8 mouse cellular contexts compared by ENCODE assay signal in genomic region chr5:33033633-33034032, GRCm38 (mm10). TPM values are rescaled to one million over a fixed set of nuclear protein-coding genes. Genes with fewer than 3 reads are reported as not detected.
DNase-seq lines count a peak whose midpoint lies in the region; ATAC-seq and TF ChIP-seq lines count a peak whose summit lies in the region.
"Not testable (repeated sequence)": the region's sequence is repeated elsewhere in the genome, so short reads cannot be mapped to it uniquely, and the experiment has no call there.

No protein-coding gene starts in this region.

- H3K9me3 ChIP-seq in CH12.LX (replicated peaks; ENCODE audit: low read length); MEL (replicated peaks; ENCODE audit: insufficient read depth, low read length); intestine, postnatal 0 days (ENCODE audit: control insufficient read depth); liver, embryonic 12.5 days (replicated peaks); liver, embryonic 16.5 days (replicated peaks; ENCODE audit: control insufficient read depth, low read length); stomach, embryonic 15.5 days: not testable (repeated sequence)

- ATAC-seq in intestine, postnatal 0 days: peak; percentile 4; the same call in 1 of the 2 replicates
- 0 out of 2 replicates have a peak, but pooled peaks have one; percentile 29 for ATAC-seq in liver, embryonic 12.5 days
- ATAC-seq in liver, embryonic 16.5 days (ENCODE audit: low read depth): peak; percentile 30
- peak; percentile 1; the same call in 1 of the 2 replicates for ATAC-seq in stomach, embryonic 15.5 days (ENCODE audit: insufficient read depth, low FRiP score, low read depth)

- H3K79me2 ChIP-seq in CH12.LX (replicated peaks; ENCODE audit: control insufficient read depth, extremely low read depth, insufficient read depth, poor library complexity, severe bottlenecking); MEL (ENCODE audit: control insufficient read depth, insufficient read depth, low read length, poor library complexity): not testable (repeated sequence)

- 0 out of 4 replicates have a peak, but pooled peaks of 1 of the 2 experiments have one; percentile 0 for TF ChIP-seq CTCF in CH12.LX (conservative IDR thresholded peaks at IDR 0.05 in 1 of 2, IDR thresholded peaks at IDR 0.05 in 1 of 2; ENCODE audit: low read depth in 2 of 2, low read length in 2 of 2)
- TF ChIP-seq CTCF in MEL (IDR thresholded peaks at IDR 0.05 in 2 of 3, conservative IDR thresholded peaks at IDR 0.05 in 1 of 3; ENCODE audit: control insufficient read depth in 1 of 3, insufficient read depth in 1 of 3, low read depth in 2 of 3, low read length in 3 of 3, poor library complexity in 1 of 3, severe bottlenecking in 1 of 3); intestine, postnatal 0 days (IDR thresholded peaks at IDR 0.05; ENCODE audit: low read depth): not testable (repeated sequence)
- peak; percentile 27 for TF ChIP-seq CTCF in layer of hippocampus, adult 2 months (conservative IDR thresholded peaks at IDR 0.05)

- H3K4me1 ChIP-seq in CH12.LX (ENCODE audit: control insufficient read depth in 1 of 2, insufficient read depth in 2 of 2) (peaks cover 2 to 10% of the 10 kb centered on the region in 2 experiments), MEL (ENCODE audit: control insufficient read depth in 1 of 2, insufficient read depth in 2 of 2, low read length in 2 of 2) (peaks cover 5 to 31% of the 10 kb centered on the region in 2 experiments)
- H3K4me1 ChIP-seq in intestine, postnatal 0 days (replicated peaks; ENCODE audit: control insufficient read depth, insufficient read depth, low read length); stomach, embryonic 15.5 days: not testable (repeated sequence)
- peaks cover 42% of the 10 kb centered on the region for H3K4me1 ChIP-seq in liver, embryonic 12.5 days
- H3K4me1 ChIP-seq in liver, embryonic 16.5 days (ENCODE audit: control insufficient read depth, low read depth, low read length): peaks cover 28% of the 10 kb centered on the region

- 48% methylated on average over 8 of the region's 8 CpGs for WGBS in intestine, postnatal 0 days
- WGBS in liver, embryonic 12.5 days (ENCODE audit: insufficient replicate concordance): 45% methylated on average over 8 of the region's 8 CpGs
- WGBS in liver, embryonic 16.5 days (ENCODE audit: insufficient replicate concordance): 33% methylated on average over 8 of the region's 8 CpGs
- WGBS in stomach, embryonic 15.5 days: 36% methylated on average over 8 of the region's 8 CpGs

- H3K4me2 ChIP-seq in CH12.LX (ENCODE audit: insufficient read depth, low read depth, poor library complexity, severe bottlenecking); intestine, postnatal 0 days (replicated peaks; ENCODE audit: low read depth); liver, embryonic 16.5 days (ENCODE audit: low read depth, low read length); stomach, embryonic 15.5 days: not testable (repeated sequence)
- peak overlapping the region; percentile 40 for H3K4me2 ChIP-seq in liver, embryonic 12.5 days

- not testable (repeated sequence) for H3K9ac ChIP-seq in CH12.LX (ENCODE audit: insufficient read depth, low read depth); intestine, postnatal 0 days (ENCODE audit: low read depth, low read length); liver, embryonic 12.5 days; liver, embryonic 16.5 days (ENCODE audit: low read depth, low read length); stomach, embryonic 15.5 days
- H3K9ac ChIP-seq in MEL (ENCODE audit: control insufficient read depth, low read depth, low read length, poor library complexity, severe bottlenecking): peak overlapping the region; percentile 47

- dilution Hi-C loops in CH12.LX (cut with MboI; ENCODE audit: extremely low pct_ligation_motif_present, extremely low pct_unique_long_range_greater_than_20kb, low sequenced_read_pairs): not testable (repeated sequence)

- H3K27ac ChIP-seq in CH12.LX (ENCODE audit: insufficient read depth, low read depth); intestine, postnatal 0 days (ENCODE audit: low read depth, low read length); layer of hippocampus, adult 2 months; stomach, embryonic 15.5 days: not testable (repeated sequence)
- peak overlapping the region; percentile 33; the same call in 1 of the 2 replicates for H3K27ac ChIP-seq in MEL (ENCODE audit: control insufficient read depth, low read depth, low read length)
- H3K27ac ChIP-seq in liver, embryonic 12.5 days: peak overlapping the region; percentile 31; the same call in 1 of the 2 replicates
- peak overlapping the region; percentile 62 for H3K27ac ChIP-seq in liver, embryonic 16.5 days (ENCODE audit: low read length)

- not testable (repeated sequence) for H3K36me3 ChIP-seq in CH12.LX (replicated peaks in 1 of 2; ENCODE audit: control insufficient read depth in 1 of 2, insufficient read depth in 1 of 2, low read length in 1 of 2); intestine, postnatal 0 days (ENCODE audit: control insufficient read depth, insufficient read depth); liver, embryonic 16.5 days (ENCODE audit: control insufficient read depth, insufficient read depth); stomach, embryonic 15.5 days
- peaks cover 0 to 12% of the 10 kb centered on the region in 2 experiments; a peak in 2 of 4 replicates for H3K36me3 ChIP-seq in MEL (ENCODE audit: control insufficient read depth in 1 of 2, insufficient read depth in 2 of 2, low read length in 2 of 2)
- peaks cover 11% of the 10 kb centered on the region for H3K36me3 ChIP-seq in liver, embryonic 12.5 days

- not testable (repeated sequence) for H3K4me3 ChIP-seq in CH12.LX (replicated peaks in 1 of 3; ENCODE audit: low read depth in 2 of 3, low read length in 2 of 3, poor library complexity in 1 of 3); intestine, postnatal 0 days (ENCODE audit: low read depth, low read length); layer of hippocampus, adult 2 months; liver, embryonic 12.5 days; liver, embryonic 16.5 days (ENCODE audit: low read depth, low read length); stomach, embryonic 15.5 days (replicated peaks)
- H3K4me3 ChIP-seq in MEL (ENCODE audit: control insufficient read depth in 1 of 2, insufficient read depth in 1 of 2, low read depth in 2 of 2, low read length in 2 of 2): peak overlapping the region; percentile 41 to 63

- TF ChIP-seq RAD21 in CH12.LX (IDR thresholded peaks at IDR 0.05; ENCODE audit: low read depth, low read length); MEL (IDR thresholded peaks at IDR 0.05; ENCODE audit: low read depth, low read length): not testable (repeated sequence)

- not testable (repeated sequence) for TF ChIP-seq EP300 in CH12.LX (IDR thresholded peaks at IDR 0.05; ENCODE audit: low read length); MEL (IDR thresholded peaks at IDR 0.05; ENCODE audit: low read depth in 1 of 2, low read length in 2 of 2)

- not testable (repeated sequence) for H3K27me3 ChIP-seq in CH12.LX (replicated peaks); MEL (ENCODE audit: control insufficient read depth in 1 of 2, insufficient read depth in 2 of 2, low read length in 2 of 2); intestine, postnatal 0 days (replicated peaks; ENCODE audit: control insufficient read depth, insufficient read depth, low read length); liver, embryonic 12.5 days (replicated peaks); liver, embryonic 16.5 days (ENCODE audit: control insufficient read depth, insufficient read depth, low read depth, low read length); stomach, embryonic 15.5 days (replicated peaks)

- in situ Hi-C loops in CH12.LX (cut with MboI; ENCODE audit: low pct_ligation_motif_present, low pct_unique_long_range_greater_than_20kb, low sequenced_read_pairs): loop anchor here (25.0 kb wide), 1 partner anchor 446 kb away; no protein-coding TSS in a partner anchor

- not testable (repeated sequence) for TF ChIP-seq POLR2A in CH12.LX (IDR thresholded peaks at IDR 0.05; ENCODE audit: low read depth, low read length); MEL (IDR thresholded peaks at IDR 0.05; ENCODE audit: control insufficient read depth in 1 of 2, insufficient read depth in 1 of 2, low read depth in 1 of 2, low read length in 2 of 2, poor library complexity in 1 of 2)

- DNase-seq in CH12.LX (ENCODE audit: extremely low read depth); layer of hippocampus, adult 2 months (ENCODE audit: low spot score in 2 of 2): not testable (repeated sequence)
- peak; percentile 80 for DNase-seq in MEL (ENCODE audit: low read depth, low spot score)
- peak; percentile 50 for DNase-seq in heart, adult 11 months

TF ChIP-seq in CH12.LX, 34 proteins besides CTCF, POLR2A, EP300 and RAD21:
- peak; percentile 92 for TF ChIP-seq TBP (conservative IDR thresholded peaks at IDR 0.05; ENCODE audit: low read depth, low read length)

TF ChIP-seq in MEL, 35 proteins besides CTCF, POLR2A, EP300 and RAD21 (continues in another document):
- TF ChIP-seq TBP (IDR thresholded peaks at IDR 0.05; ENCODE audit: low read depth, low read length): peak; percentile 99
- peak; percentile 89 for TF ChIP-seq MAFK (IDR thresholded peaks at IDR 0.05; ENCODE audit: borderline replicate concordance, low read depth, low read length)

RNA-seq across cellular contexts. Expression of gene Ywhah, which starts 15.0 kb away (rescaled TPM):
- total RNA-seq in CH12.LX (2012; rRNA removed) (63.3 and 78.6 TPM in 2 replicates), CH12.LX (2014; rRNA removed) (188 and 190 TPM in 2 replicates), MEL (2012; rRNA removed) (80.0 and 91.5 TPM in 2 replicates)
- polyA plus RNA-seq in CH12.LX (2012; ENCODE audit: insufficient read length, low read depth) (320 and 355 TPM in 2 replicates), MEL (2012; ENCODE audit: insufficient read depth in 1 of 2, insufficient read length in 2 of 2, low read depth in 1 of 2, low replicate concordance in 2 of 2, missing spikeins in 1 of 2) (100 to 1,000 TPM in 1 of 2 experiments, not detected in 1; 312 TPM)
- 253 and 260 TPM in 2 replicates for polyA plus RNA-seq in intestine, postnatal 0 days (2015; fragmentation: Nextera tagmentation; extraction: Ambion mirVana)
- total RNA-seq in layer of hippocampus, adult 2 months (2021): 1,000 to 10,000 TPM; 1,193 to 1,302 TPM
- polyA plus RNA-seq in liver, embryonic 12.5 days (2016; fragmentation: Nextera tagmentation; extraction: Ambion mirVana): 282 and 294 TPM in 2 replicates
- 170 and 188 TPM in 2 replicates for polyA plus RNA-seq in liver, embryonic 16.5 days (2015; fragmentation: Nextera tagmentation; extraction: Ambion mirVana)
- polyA plus RNA-seq in stomach, embryonic 15.5 days (2015; fragmentation: Nextera tagmentation; extraction: Ambion mirVana): 428 and 431 TPM in 2 replicates
